Mouse (Mus musculus): ENCODE data around the gene Gmpr. TPM values are rescaled to one million over a fixed set of nuclear protein-coding genes. Genes with fewer than 3 reads are reported as not detected.

Gene Gmpr
- polyA plus RNA-seq, 1 experiment from 2014 or later: 31.5 TPM

- WGBS: 91% methylated on average over 9 of the region's 9 CpGs
- H3K27me3 ChIP-seq (ENCODE audit: poor library complexity, severe bottlenecking): no peaks in the 10 kb centered on the region
These were observed 54.8 kb downstream of the Gmpr start for GRCm38 (mm10) chr13:45562011-45562410.

GRCm38 (mm10) chr13:45564946-45565345 lies 57.7 kb downstream of the Gmpr start:
- Histone ChIP-seq H3K9me3 (no peaks in the 10 kb centered on the region), H3K27ac (no peak overlapping the region), H3K27me3 (ENCODE audit: poor library complexity, severe bottlenecking) (no peaks in the 10 kb centered on the region), H3K36me3 (replicated peaks) (peaks cover 8% of the 10 kb centered on the region; the same call in 1 of the 2 replicates), H3K4me1 (0 out of 2 replicates have a peak, but pooled peaks cover 11% of the 10 kb centered on the region), H3K4me3 (no peak overlapping the region)
- 80% methylated on average over 4 of the region's 4 CpGs for WGBS
- DNase-seq (ENCODE audit: extremely low spot score, low spot score): no peak

More at GRCm38 (mm10) chr13:45562011-45562410, 54.8 kb downstream of the Gmpr start:
- Histone ChIP-seq H3K4me3 (no peak overlapping the region), H3K36me3 (replicated peaks) (peaks cover 6% of the 10 kb centered on the region; the same call in 1 of the 2 replicates), H3K4me1 (peaks cover 22% of the 10 kb centered on the region), H3K9me3 (no peaks in the 10 kb centered on the region), H3K27ac (no peak overlapping the region)
- no peak for DNase-seq (ENCODE audit: extremely low spot score, low spot score)

GRCm38 (mm10) chr13:45569932-45570331 lies 62.7 kb downstream of the Gmpr start:
- Histone ChIP-seq H3K36me3 (replicated peaks) (peaks cover 8% of the 10 kb centered on the region; the same call in 1 of the 2 replicates), H3K4me3 (no peak overlapping the region), H3K9me3 (no peaks in the 10 kb centered on the region), H3K4me1 (peaks cover 9% of the 10 kb centered on the region), H3K27me3 (ENCODE audit: poor library complexity, severe bottlenecking) (no peaks in the 10 kb centered on the region), H3K27ac (no peak overlapping the region)
- DNase-seq (ENCODE audit: extremely low spot score, low spot score): no peak
- 91% methylated on average over 7 of the region's 7 CpGs for WGBS

- no peaks in the 10 kb centered on the region for H3K9me3 ChIP-seq
- H3K36me3 ChIP-seq (replicated peaks): peaks cover 4% of the 10 kb centered on the region; the same call in 1 of the 2 replicates
- H3K4me3 ChIP-seq: no peak overlapping the region
- H3K27me3 ChIP-seq (ENCODE audit: poor library complexity, severe bottlenecking): no peaks in the 10 kb centered on the region
- WGBS: 6% methylated on average over 6 of the region's 6 CpGs
- DNase-seq (ENCODE audit: extremely low spot score, low spot score): peak; percentile 84
- peaks cover 12% of the 10 kb centered on the region for H3K4me1 ChIP-seq
- H3K27ac ChIP-seq: no peak overlapping the region
These were observed 64.6 kb downstream of the Gmpr start for GRCm38 (mm10) chr13:45571795-45572262.

GRCm38 (mm10) chr13:45572768-45573167 lies 65.5 kb downstream of the Gmpr start:
- H3K9me3 ChIP-seq: no peaks in the 10 kb centered on the region
- no peak overlapping the region for H3K4me3 ChIP-seq
- peaks cover 12% of the 10 kb centered on the region for H3K4me1 ChIP-seq
- WGBS: 36% methylated on average over 4 of the region's 4 CpGs
- DNase-seq (ENCODE audit: extremely low spot score, low spot score): peak; percentile 36
- H3K27me3 ChIP-seq (ENCODE audit: poor library complexity, severe bottlenecking): no peaks in the 10 kb centered on the region
- no peaks in the 10 kb centered on the region for H3K36me3 ChIP-seq (replicated peaks)
- no peak overlapping the region for H3K27ac ChIP-seq

GRCm38 (mm10) chr13:45576185-45576584 lies 68.9 kb downstream of the Gmpr start:
- Histone ChIP-seq H3K27ac (peak overlapping the region; percentile 35; the same call in 1 of the 2 replicates), H3K27me3 (ENCODE audit: poor library complexity, severe bottlenecking) (no peaks in the 10 kb centered on the region), H3K4me3 (no peak overlapping the region), H3K4me1 (peaks cover 12% of the 10 kb centered on the region), H3K9me3 (no peaks in the 10 kb centered on the region), H3K36me3 (replicated peaks) (no peaks in the 10 kb centered on the region)
- no peak for DNase-seq (ENCODE audit: extremely low spot score, low spot score)
- 92% methylated on average over 4 of the region's 4 CpGs for WGBS

- H3K4me3 ChIP-seq: no peak overlapping the region
- no peak for DNase-seq (ENCODE audit: extremely low spot score, low spot score)
- 82% methylated on average over 5 of the region's 5 CpGs for WGBS
- H3K27ac ChIP-seq: no peak overlapping the region
- peaks cover 9% of the 10 kb centered on the region for H3K4me1 ChIP-seq
- no peaks in the 10 kb centered on the region for H3K36me3 ChIP-seq (replicated peaks)
- no peaks in the 10 kb centered on the region for H3K9me3 ChIP-seq
- no peaks in the 10 kb centered on the region for H3K27me3 ChIP-seq (ENCODE audit: poor library complexity, severe bottlenecking)
These were observed 70.1 kb downstream of the Gmpr start for GRCm38 (mm10) chr13:45577366-45577765.

- H3K4me1 ChIP-seq: peaks cover 11% of the 10 kb centered on the region
- no peaks in the 10 kb centered on the region for H3K9me3 ChIP-seq
- no peak overlapping the region for H3K4me3 ChIP-seq
- WGBS: 54% methylated on average over 2 of the region's 2 CpGs
- no peaks in the 10 kb centered on the region for H3K27me3 ChIP-seq (ENCODE audit: poor library complexity, severe bottlenecking)
- no peak overlapping the region for H3K27ac ChIP-seq
- DNase-seq (ENCODE audit: extremely low spot score, low spot score): no peak
- no peaks in the 10 kb centered on the region for H3K36me3 ChIP-seq (replicated peaks)
These were observed 70.5 kb downstream of the Gmpr start for GRCm38 (mm10) chr13:45577784-45578183.

- Histone ChIP-seq H3K4me3 (no peak overlapping the region), H3K27ac (no peak overlapping the region), H3K4me1 (peaks cover 8% of the 10 kb centered on the region), H3K9me3 (no peaks in the 10 kb centered on the region), H3K36me3 (replicated peaks) (no peaks in the 10 kb centered on the region), H3K27me3 (ENCODE audit: poor library complexity, severe bottlenecking) (no peaks in the 10 kb centered on the region)
- no peak for DNase-seq (ENCODE audit: extremely low spot score, low spot score)
- WGBS: 92% methylated on average over 3 of the region's 3 CpGs
These were observed 72.5 kb downstream of the Gmpr start for GRCm38 (mm10) chr13:45579751-45580150.

GRCm38 (mm10) chr13:45582294-45582693 lies 75.0 kb downstream of the Gmpr start:
- DNase-seq (ENCODE audit: extremely low spot score, low spot score): no peak
- Histone ChIP-seq H3K27ac (no peak overlapping the region), H3K9me3 (no peaks in the 10 kb centered on the region), H3K4me1 (0 out of 2 replicates have a peak, but pooled peaks cover 3% of the 10 kb centered on the region), H3K36me3 (replicated peaks) (no peaks in the 10 kb centered on the region), H3K27me3 (ENCODE audit: poor library complexity, severe bottlenecking) (no peaks in the 10 kb centered on the region), H3K4me3 (no peak overlapping the region)
- WGBS: 77% methylated on average over 12 of the region's 12 CpGs

GRCm38 (mm10) chr13:45583061-45583460 lies 75.8 kb downstream of the Gmpr start:
- DNase-seq (ENCODE audit: extremely low spot score, low spot score): no peak
- H3K4me3 ChIP-seq: no peak overlapping the region
- H3K27ac ChIP-seq: no peak overlapping the region
- no peaks in the 10 kb centered on the region for H3K36me3 ChIP-seq (replicated peaks)
- H3K9me3 ChIP-seq: no peaks in the 10 kb centered on the region
- H3K27me3 ChIP-seq (ENCODE audit: poor library complexity, severe bottlenecking): no peaks in the 10 kb centered on the region
- WGBS: 88% methylated on average over 5 of the region's 5 CpGs
- 0 out of 2 replicates have a peak, but pooled peaks cover 3% of the 10 kb centered on the region for H3K4me1 ChIP-seq

- H3K9me3 ChIP-seq: no peaks in the 10 kb centered on the region
- H3K36me3 ChIP-seq (replicated peaks): no peaks in the 10 kb centered on the region
- no peak for DNase-seq (ENCODE audit: extremely low spot score, low spot score)
- H3K4me3 ChIP-seq: no peak overlapping the region
- H3K27ac ChIP-seq: no peak overlapping the region
- no peaks in the 10 kb centered on the region for H3K27me3 ChIP-seq (ENCODE audit: poor library complexity, severe bottlenecking)
- no peaks in the 10 kb centered on the region; the same call in 1 of the 2 replicates for H3K4me1 ChIP-seq
These were observed 83.7 kb downstream of the Gmpr start for GRCm38 (mm10) chr13:45590898-45591297.

GRCm38 (mm10) chr13:45593914-45594313 lies 86.7 kb downstream of the Gmpr start:
- H3K36me3 ChIP-seq (replicated peaks): no peaks in the 10 kb centered on the region
- H3K27ac ChIP-seq: no peak overlapping the region
- no peaks in the 10 kb centered on the region for H3K9me3 ChIP-seq
- WGBS: 86% methylated on average over 1 of the region's 1 CpGs
- no peak for DNase-seq (ENCODE audit: extremely low spot score, low spot score)
- no peaks in the 10 kb centered on the region; the same call in 1 of the 2 replicates for H3K4me1 ChIP-seq
- no peak overlapping the region for H3K4me3 ChIP-seq
- H3K27me3 ChIP-seq (ENCODE audit: poor library complexity, severe bottlenecking): no peaks in the 10 kb centered on the region

GRCm38 (mm10) chr13:45595416-45595815 lies 88.2 kb downstream of the Gmpr start:
- H3K27me3 ChIP-seq (ENCODE audit: poor library complexity, severe bottlenecking): no peaks in the 10 kb centered on the region
- no peak for DNase-seq (ENCODE audit: extremely low spot score, low spot score)
- H3K4me3 ChIP-seq: no peak overlapping the region
- 94% methylated on average over 7 of the region's 7 CpGs for WGBS
- no peaks in the 10 kb centered on the region for H3K36me3 ChIP-seq (replicated peaks)
- H3K27ac ChIP-seq: no peak overlapping the region
- H3K9me3 ChIP-seq: no peaks in the 10 kb centered on the region
- peaks cover 11% of the 10 kb centered on the region for H3K4me1 ChIP-seq
